8 mouse cellular contexts compared by ENCODE assay signal in the genomic region with DNA sequence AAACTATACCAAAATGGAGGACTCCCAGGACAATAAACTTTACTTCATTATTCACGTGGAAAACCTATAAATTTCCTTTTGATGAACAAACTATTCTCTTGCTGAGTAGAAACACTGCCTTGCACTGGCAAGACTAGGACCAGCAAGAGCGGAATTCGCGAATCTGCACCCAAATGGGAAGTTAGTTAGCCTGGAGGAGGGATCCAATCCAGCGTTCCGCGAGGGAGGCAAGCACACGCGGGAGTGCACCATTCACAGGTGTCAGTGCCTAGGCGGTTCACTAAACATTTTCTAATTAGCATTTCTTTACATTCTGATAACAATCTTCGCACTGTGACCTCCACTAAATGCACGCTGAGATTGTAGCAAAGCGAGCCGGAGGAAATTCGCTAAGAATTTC. TPM values are rescaled to one million over a fixed set of nuclear protein-coding genes. Genes with fewer than 3 reads are reported as not detected.
A peak's percentile ranks its signal among the peaks of the same experiment; 100 is the strongest.
DNase-seq lines count a peak whose midpoint lies in the region.

No protein-coding gene starts in this region.

- no peaks in the 10 kb centered on the region for H3K9me3 ChIP-seq in midbrain, embryonic 10.5 days (replicated peaks)

- no peak overlapping the region for H3K27ac ChIP-seq in midbrain, embryonic 10.5 days (replicated peaks)

- H3K27me3 ChIP-seq in midbrain, embryonic 10.5 days (ENCODE audit: low read depth, poor library complexity, severe bottlenecking) = peaks cover 36% of the 10 kb centered on the region

- H3K4me1 ChIP-seq in midbrain, embryonic 10.5 days = peaks cover 37% of the 10 kb centered on the region

- WGBS in midbrain, embryonic 10.5 days = 6% methylated on average over 15 of the region's 15 CpGs

- H3K4me3 ChIP-seq in midbrain, embryonic 10.5 days = peak overlapping the region; percentile 94

- H3K36me3 ChIP-seq in midbrain, embryonic 10.5 days = no peaks in the 10 kb centered on the region

- DNase-seq in adrenal gland, postnatal 36 days = peak; percentile 31 to 52
- no peak for DNase-seq in adrenal gland, postnatal 10 days
- DNase-seq in right cerebral cortex, adult 18-20 months = peak; percentile 23
- no peak for DNase-seq in right cerebral cortex, postnatal 36 days (ENCODE audit: low spot score in 2 of 2)
- peak; percentile 38 for DNase-seq in induced T-regulatory cell, adult 2 months (ENCODE audit: low read depth)
- peak; percentile 22 for DNase-seq in midbrain, embryonic 10.5 days (ENCODE audit: low spot score)
- DNase-seq in yolk sac, embryonic 10.5 days (ENCODE audit: low spot score) = no peak
- DNase-seq in spleen, postnatal 14 days (ENCODE audit: low spot score in 2 of 2) = no peak

RNA-seq across cellular contexts. Expression of a gene that starts 1.4 kb away (rescaled TPM):
- total RNA-seq in adrenal gland, postnatal 36 days (2021) = 10 to 100 TPM; 16.7 to 17.5 TPM
- 10 to 100 TPM; 17.2 to 23.6 TPM for total RNA-seq in adrenal gland, postnatal 10 days (2021)
- polyA plus RNA-seq in midbrain, embryonic 10.5 days (2016; fragmentation: Nextera tagmentation; extraction: Ambion mirVana) = 16.8 and 19.0 TPM in 2 replicates

RNA-seq across cellular contexts. Expression of a gene that starts 35.2 kb away (rescaled TPM):
- total RNA-seq in adrenal gland, postnatal 36 days (2021) = not detected
- not detected for total RNA-seq in adrenal gland, postnatal 10 days (2021)
- polyA plus RNA-seq in midbrain, embryonic 10.5 days (2016; fragmentation: Nextera tagmentation; extraction: Ambion mirVana) = 0.07 TPM in 1 of 2 replicates, not detected in the other

RNA-seq across cellular contexts. Expression of a gene that starts 39.1 kb away (rescaled TPM):
- 100 to 1,000 TPM; 104 to 114 TPM for total RNA-seq in adrenal gland, postnatal 36 days (2021)
- 100 to 1,000 TPM in 1 of 2 experiments, 10 to 100 TPM in 1; 95.5 to 108 TPM for total RNA-seq in adrenal gland, postnatal 10 days (2021)
- polyA plus RNA-seq in midbrain, embryonic 10.5 days (2016; fragmentation: Nextera tagmentation; extraction: Ambion mirVana) = 164 and 167 TPM in 2 replicates

Comparison
In these comparisons a context has a peak if more than half of its experiments do, and no peak if none do; other contexts are left out.
1. DNase-seq: peak in adrenal gland, postnatal 36 days (2 of 2), right cerebral cortex, adult 18-20 months (single experiment), induced T-regulatory cell, adult 2 months (single experiment) and midbrain, embryonic 10.5 days (single experiment); none in adrenal gland, postnatal 10 days (single experiment), right cerebral cortex, postnatal 36 days (0 of 2), yolk sac, embryonic 10.5 days (single experiment) and spleen, postnatal 14 days (0 of 2).